Mouse (Mus musculus): ENCODE results near the gene Erc2. TPM values are rescaled to one million over a fixed set of nuclear protein-coding genes. Genes with fewer than 3 reads are reported as not detected.
A peak's percentile ranks its signal among the peaks of the same experiment; 100 is the strongest.

Gene Erc2
- polyA plus RNA-seq, 1 experiment from 2014 or later, result 9.1 TPM

DNA sequence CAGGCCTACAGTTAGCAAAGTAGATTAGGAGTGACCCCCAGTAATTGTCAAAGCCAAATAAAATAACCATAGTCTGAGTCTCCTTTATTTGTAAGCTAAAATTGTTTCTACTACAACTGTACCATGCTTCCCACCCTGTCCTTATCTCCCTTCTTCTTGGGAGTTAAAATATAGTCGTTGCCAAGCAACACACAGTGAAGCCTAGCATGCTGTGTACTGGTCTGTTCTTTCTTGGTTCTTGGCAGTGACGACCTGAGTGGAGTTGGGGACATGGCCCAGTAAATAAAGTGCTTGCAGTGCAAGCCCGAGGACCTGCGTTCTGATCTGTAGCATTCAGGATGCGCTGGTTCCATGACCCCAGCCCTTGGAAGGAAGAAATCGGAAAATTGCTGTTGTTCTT lies 608.3 kb downstream of the Erc2 start:
- Histone ChIP-seq H3K9me3 (no peaks in the 10 kb centered on the region), H3K4me1 (peaks cover 7% of the 10 kb centered on the region), H3K4me3 (no peak overlapping the region), H3K27me3 (ENCODE audit: poor library complexity, severe bottlenecking) (no peaks in the 10 kb centered on the region), H3K36me3 (replicated peaks) (no peaks in the 10 kb centered on the region), H3K27ac (no peak overlapping the region)
- WGBS, result 84% methylated on average over 6 of the region's 6 CpGs
- DNase-seq (ENCODE audit: extremely low spot score, low spot score), result no peak

DNA sequence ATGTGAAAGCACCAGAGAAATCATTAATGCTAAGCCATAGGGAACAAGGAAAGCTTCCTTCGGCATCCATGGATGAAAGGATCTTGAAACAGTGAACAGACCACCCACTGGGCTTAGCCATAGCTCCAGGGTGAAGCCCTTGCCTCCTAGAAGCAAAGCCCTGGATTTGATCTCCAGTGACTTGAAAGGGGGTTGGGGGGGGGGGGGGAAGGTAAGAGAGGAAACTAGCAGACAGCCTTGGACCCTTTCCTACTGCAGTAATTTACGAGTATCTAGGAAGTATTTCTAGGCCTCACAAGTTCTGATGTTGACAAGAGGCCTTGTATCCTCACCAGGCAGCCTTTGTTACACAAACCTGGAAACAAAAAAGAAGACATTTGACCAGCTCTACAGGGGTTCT lies 609.0 kb downstream of the Erc2 start:
- 19% methylated on average over 2 of the region's 2 CpGs for WGBS
- no peaks in the 10 kb centered on the region for H3K9me3 ChIP-seq
- H3K4me1 ChIP-seq, result peaks cover 7% of the 10 kb centered on the region
- H3K36me3 ChIP-seq (replicated peaks), result no peaks in the 10 kb centered on the region
- no peaks in the 10 kb centered on the region for H3K27me3 ChIP-seq (ENCODE audit: poor library complexity, severe bottlenecking)
- no peak overlapping the region for H3K4me3 ChIP-seq
- DNase-seq (ENCODE audit: extremely low spot score, low spot score), result no peak
- 0 out of 2 replicates have a peak overlapping the region, but pooled peaks have one; percentile 25 for H3K27ac ChIP-seq

DNA sequence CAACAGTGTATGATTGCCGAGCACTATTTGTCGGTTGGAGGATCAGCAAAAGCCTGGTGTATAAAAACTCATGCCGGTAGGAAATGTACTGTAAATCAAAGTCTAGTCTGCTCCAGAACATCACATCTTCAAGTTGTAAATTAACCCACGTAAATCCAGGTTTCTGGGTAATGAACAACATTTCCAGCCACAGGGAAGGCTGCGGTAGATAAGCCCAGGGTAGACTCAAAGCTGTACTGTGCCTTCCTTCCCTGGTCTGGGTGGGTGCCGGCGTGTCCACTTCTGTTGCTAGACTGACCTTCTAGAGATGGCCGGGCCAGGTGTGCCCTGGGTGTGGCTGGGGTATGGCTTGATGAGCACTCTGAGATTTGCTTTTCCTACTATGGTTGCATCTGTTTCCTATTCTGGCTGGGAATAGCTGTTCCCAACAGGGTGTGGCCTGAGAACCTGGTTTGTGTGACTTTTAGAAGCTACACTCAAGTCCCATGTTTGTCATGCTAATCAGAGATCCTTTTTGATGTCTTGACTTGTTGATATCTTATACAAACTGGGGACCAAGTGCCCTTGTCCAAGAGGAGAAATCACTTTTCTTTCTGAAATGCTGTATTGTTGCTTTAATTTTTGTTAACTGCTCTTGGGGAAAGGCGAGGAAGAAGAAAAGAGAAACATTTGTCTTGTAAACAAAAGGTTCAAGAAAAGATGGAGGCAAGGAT lies 616.3 kb downstream of the Erc2 start:
- H3K4me1 ChIP-seq, result peaks cover 21% of the 10 kb centered on the region
- no peaks in the 10 kb centered on the region for H3K9me3 ChIP-seq
- no peaks in the 10 kb centered on the region for H3K36me3 ChIP-seq (replicated peaks)
- 93% methylated on average over 9 of the region's 9 CpGs for WGBS
- DNase-seq (ENCODE audit: extremely low spot score, low spot score), result no peak
- no peak overlapping the region for H3K4me3 ChIP-seq
- no peak overlapping the region for H3K27ac ChIP-seq
- H3K27me3 ChIP-seq (ENCODE audit: poor library complexity, severe bottlenecking), result no peaks in the 10 kb centered on the region

- no peak for DNase-seq (ENCODE audit: extremely low spot score, low spot score)
Observed at GRCm38 (mm10) chr14:28240111-28240510, 617.9 kb downstream of the Erc2 start.

DNA sequence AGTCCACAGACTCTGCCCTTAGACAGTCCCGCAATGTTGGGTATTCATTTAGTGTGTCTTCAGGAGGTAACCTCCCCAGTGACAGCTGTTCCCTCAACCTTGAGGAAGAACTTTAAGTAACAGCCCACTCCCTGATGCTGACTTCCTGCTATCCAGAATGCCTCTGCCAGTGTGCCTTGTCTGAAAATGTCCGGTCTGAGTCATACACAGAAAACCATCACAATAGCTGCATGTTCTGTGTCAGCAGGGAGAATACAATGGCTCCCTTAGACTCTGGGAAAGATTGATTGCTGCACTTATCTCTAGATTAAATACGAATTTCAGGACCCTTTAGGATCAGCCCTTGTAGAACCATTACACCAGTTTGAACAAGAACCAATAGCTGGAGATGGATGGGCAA lies 620.5 kb downstream of the Erc2 start:
- no peak overlapping the region for H3K4me3 ChIP-seq
- no peaks in the 10 kb centered on the region for H3K9me3 ChIP-seq
- H3K36me3 ChIP-seq (replicated peaks), result no peaks in the 10 kb centered on the region
- 69% methylated on average over 3 of the region's 3 CpGs for WGBS
- no peak overlapping the region for H3K27ac ChIP-seq
- no peak for DNase-seq (ENCODE audit: extremely low spot score, low spot score)
- no peaks in the 10 kb centered on the region for H3K27me3 ChIP-seq (ENCODE audit: poor library complexity, severe bottlenecking)
- peaks cover 21% of the 10 kb centered on the region for H3K4me1 ChIP-seq

More at GRCm38 (mm10) chr14:28240111-28240510, 617.9 kb downstream of the Erc2 start:
- Histone ChIP-seq H3K9me3 (no peaks in the 10 kb centered on the region), H3K4me3 (no peak overlapping the region), H3K27me3 (ENCODE audit: poor library complexity, severe bottlenecking) (no peaks in the 10 kb centered on the region), H3K4me1 (peaks cover 21% of the 10 kb centered on the region), H3K36me3 (replicated peaks) (no peaks in the 10 kb centered on the region), H3K27ac (no peak overlapping the region)
- 39% methylated on average over 3 of the region's 3 CpGs for WGBS

- Histone ChIP-seq H3K9me3 (no peaks in the 10 kb centered on the region), H3K36me3 (replicated peaks) (no peaks in the 10 kb centered on the region), H3K27me3 (ENCODE audit: poor library complexity, severe bottlenecking) (no peaks in the 10 kb centered on the region), H3K27ac (no peak overlapping the region), H3K4me3 (no peak overlapping the region), H3K4me1 (peaks cover 29% of the 10 kb centered on the region)
- no peak for DNase-seq (ENCODE audit: extremely low spot score, low spot score)
- WGBS, result 94% methylated on average over 4 of the region's 4 CpGs
Observed at GRCm38 (mm10) chr14:28243474-28243873, 621.2 kb downstream of the Erc2 start.

GRCm38 (mm10) chr14:28262706-28263105 lies 640.5 kb downstream of the Erc2 start:
- WGBS, result 67% methylated on average over 4 of the region's 4 CpGs
- DNase-seq (ENCODE audit: extremely low spot score, low spot score), result no peak

GRCm38 (mm10) chr14:28267367-28267766 lies 645.1 kb downstream of the Erc2 start:
- H3K4me1 ChIP-seq, result no peaks in the 10 kb centered on the region
- no peaks in the 10 kb centered on the region for H3K36me3 ChIP-seq (replicated peaks)
- H3K27me3 ChIP-seq (ENCODE audit: poor library complexity, severe bottlenecking), result no peaks in the 10 kb centered on the region
- H3K4me3 ChIP-seq, result no peak overlapping the region
- DNase-seq (ENCODE audit: extremely low spot score, low spot score), result no peak
- WGBS, result 83% methylated on average over 2 of the region's 2 CpGs
- H3K9me3 ChIP-seq, result no peaks in the 10 kb centered on the region
- no peak overlapping the region for H3K27ac ChIP-seq

More at GRCm38 (mm10) chr14:28262706-28263105, 640.5 kb downstream of the Erc2 start:
- Histone ChIP-seq H3K4me1 (no peaks in the 10 kb centered on the region), H3K27me3 (ENCODE audit: poor library complexity, severe bottlenecking) (no peaks in the 10 kb centered on the region), H3K4me3 (no peak overlapping the region), H3K27ac (no peak overlapping the region), H3K9me3 (no peaks in the 10 kb centered on the region), H3K36me3 (replicated peaks) (no peaks in the 10 kb centered on the region)

DNA sequence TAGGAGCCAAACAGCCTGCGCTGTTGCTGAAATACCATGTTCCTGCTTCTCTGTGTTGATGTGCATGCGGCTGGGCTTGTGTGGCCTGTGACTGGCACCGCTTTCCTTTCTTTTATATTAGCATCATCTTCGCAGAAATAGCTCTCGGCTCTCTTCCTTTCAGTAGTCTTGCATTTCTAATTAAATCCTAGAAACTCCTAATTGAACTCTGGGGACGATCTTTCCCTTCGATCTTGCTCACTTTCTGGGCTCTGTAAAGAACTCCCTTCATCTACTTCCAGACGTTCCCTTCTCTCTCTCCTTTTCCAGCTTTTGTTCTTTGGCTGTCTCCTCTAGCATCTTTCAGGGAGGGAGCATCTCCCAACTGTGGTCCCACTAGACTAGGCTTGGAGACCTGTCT lies 649.6 kb downstream of the Erc2 start:
- no peak for DNase-seq (ENCODE audit: extremely low spot score, low spot score)
- 74% methylated on average over 8 of the region's 8 CpGs for WGBS

DNA sequence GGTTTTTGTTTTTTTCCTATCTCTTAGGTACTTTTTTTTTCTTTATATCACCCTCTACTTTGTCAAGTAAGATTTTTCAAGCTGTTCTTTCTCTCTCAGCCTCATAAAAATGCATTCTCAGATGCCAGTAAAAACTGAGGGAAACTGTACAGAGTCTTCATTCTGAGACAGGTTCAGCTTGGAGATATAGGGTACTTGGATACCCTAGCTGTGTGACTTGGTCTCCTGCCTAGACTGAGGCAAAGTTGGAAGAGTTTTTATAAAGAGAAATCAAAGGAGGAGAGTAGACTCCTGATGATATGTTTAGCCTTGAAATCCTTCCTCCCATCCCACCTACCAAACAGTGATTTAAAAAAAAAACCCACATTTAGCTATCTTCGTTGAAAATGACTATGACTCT lies 651.4 kb downstream of the Erc2 start:
- no peak for DNase-seq (ENCODE audit: extremely low spot score, low spot score)
- Histone ChIP-seq H3K4me1 (peaks cover 6% of the 10 kb centered on the region), H3K36me3 (replicated peaks) (no peaks in the 10 kb centered on the region), H3K27me3 (ENCODE audit: poor library complexity, severe bottlenecking) (no peaks in the 10 kb centered on the region), H3K4me3 (no peak overlapping the region), H3K27ac (no peak overlapping the region), H3K9me3 (no peaks in the 10 kb centered on the region)
- 87% methylated on average over 1 of the region's 1 CpGs for WGBS

More for the DNA sequence above, 649.6 kb downstream of the Erc2 start:
- peaks cover 6% of the 10 kb centered on the region for H3K4me1 ChIP-seq
- H3K27me3 ChIP-seq (ENCODE audit: poor library complexity, severe bottlenecking), result no peaks in the 10 kb centered on the region
- H3K36me3 ChIP-seq (replicated peaks), result no peaks in the 10 kb centered on the region
- no peak overlapping the region for H3K27ac ChIP-seq
- H3K9me3 ChIP-seq, result no peaks in the 10 kb centered on the region
- no peak overlapping the region for H3K4me3 ChIP-seq

GRCm38 (mm10) chr14:28274826-28275225 lies 652.6 kb downstream of the Erc2 start:
- Histone ChIP-seq H3K4me1 (peaks cover 6% of the 10 kb centered on the region), H3K27ac (no peak overlapping the region), H3K27me3 (ENCODE audit: poor library complexity, severe bottlenecking) (no peaks in the 10 kb centered on the region), H3K36me3 (replicated peaks) (no peaks in the 10 kb centered on the region), H3K9me3 (no peaks in the 10 kb centered on the region), H3K4me3 (no peak overlapping the region)
- 75% methylated on average over 7 of the region's 7 CpGs for WGBS
- DNase-seq (ENCODE audit: extremely low spot score, low spot score), result peak; percentile 11

DNA sequence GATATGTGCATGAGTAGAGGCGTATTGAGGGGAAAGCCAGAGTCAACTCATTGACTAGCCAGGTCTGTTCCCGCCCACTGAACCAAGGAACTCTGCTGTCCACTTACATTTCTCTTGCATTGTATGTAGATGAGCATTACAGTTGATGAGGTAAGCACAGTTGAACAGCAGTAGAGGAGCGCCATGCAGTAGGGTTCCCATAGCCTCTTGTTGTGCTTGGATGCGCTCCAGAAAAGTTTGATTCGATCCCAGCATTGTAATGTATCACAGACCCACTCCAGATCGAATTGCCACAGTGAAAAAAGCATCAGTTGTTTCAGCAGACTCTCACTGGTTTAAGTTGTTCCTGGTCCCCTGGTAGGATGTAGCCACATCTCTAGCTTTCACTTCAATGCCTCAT lies 656.7 kb downstream of the Erc2 start:
- no peaks in the 10 kb centered on the region for H3K36me3 ChIP-seq (replicated peaks)
- no peaks in the 10 kb centered on the region for H3K9me3 ChIP-seq
- no peak overlapping the region for H3K4me3 ChIP-seq
- DNase-seq (ENCODE audit: extremely low spot score, low spot score), result peak; percentile 6
- H3K27ac ChIP-seq, result no peak overlapping the region
- WGBS, result 93% methylated on average over 6 of the region's 6 CpGs
- H3K4me1 ChIP-seq, result peaks cover 9% of the 10 kb centered on the region
- H3K27me3 ChIP-seq (ENCODE audit: poor library complexity, severe bottlenecking), result no peaks in the 10 kb centered on the region

DNA sequence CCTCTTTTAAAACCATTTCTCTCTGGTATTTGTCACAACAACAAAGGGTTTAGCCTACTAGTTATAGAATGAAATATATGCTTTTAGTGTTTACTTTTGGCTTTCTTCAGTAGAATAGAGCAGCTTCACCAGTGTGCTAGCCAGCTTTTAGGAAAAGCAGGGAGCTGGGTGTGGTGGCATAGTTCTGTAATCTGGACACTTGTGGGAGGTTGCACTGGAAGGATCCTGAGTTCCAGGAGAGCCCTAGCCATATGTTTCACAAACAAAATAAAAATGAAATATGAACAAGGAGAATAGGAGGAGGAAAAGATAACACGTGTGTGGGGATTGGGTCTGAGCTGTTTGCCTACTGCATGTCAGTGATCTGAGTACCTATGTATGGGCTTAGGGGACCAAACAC lies 658.1 kb downstream of the Erc2 start:
- Histone ChIP-seq H3K4me1 (peaks cover 3% of the 10 kb centered on the region; the same call in 1 of the 2 replicates), H3K9me3 (no peaks in the 10 kb centered on the region), H3K27me3 (ENCODE audit: poor library complexity, severe bottlenecking) (no peaks in the 10 kb centered on the region), H3K4me3 (no peak overlapping the region), H3K27ac (no peak overlapping the region), H3K36me3 (replicated peaks) (no peaks in the 10 kb centered on the region)
- DNase-seq (ENCODE audit: extremely low spot score, low spot score), result peak; percentile 9
- WGBS, result 95% methylated on average over 1 of the region's 1 CpGs

All from forebrain, embryonic 10.5 days (tissue).